Mouse (Mus musculus) adrenal gland, postnatal 36 days (tissue): ENCODE results near the gene Hoxb4. TPM values are rescaled to one million over a fixed set of nuclear protein-coding genes. Genes with fewer than 3 reads are reported as not detected.

ENCODE experiments used
- DNase-seq, 2 experiments: peaks; one replicate each; pipeline ENCODE4 v3.0.0; 2021; ENCODE audit warnings: mixed read lengths in 1 of 2
- microRNA-seq: library from miRNA; unstranded; fragments of <30 nt; microRNA quantifications from one replicate; pipeline ENCODE4 v1.2.0, GENCODE M21; 2021
- total RNA-seq, 2 experiments: library from RNA; stranded (reverse); gene quantifications; 2 replicates each; pipeline ENCODE4 v1.2.3; 2021

Gene Hoxb4
- total RNA-seq, 2 experiments from 2014 or later = 15.6 to 20.9 TPM

DNA sequence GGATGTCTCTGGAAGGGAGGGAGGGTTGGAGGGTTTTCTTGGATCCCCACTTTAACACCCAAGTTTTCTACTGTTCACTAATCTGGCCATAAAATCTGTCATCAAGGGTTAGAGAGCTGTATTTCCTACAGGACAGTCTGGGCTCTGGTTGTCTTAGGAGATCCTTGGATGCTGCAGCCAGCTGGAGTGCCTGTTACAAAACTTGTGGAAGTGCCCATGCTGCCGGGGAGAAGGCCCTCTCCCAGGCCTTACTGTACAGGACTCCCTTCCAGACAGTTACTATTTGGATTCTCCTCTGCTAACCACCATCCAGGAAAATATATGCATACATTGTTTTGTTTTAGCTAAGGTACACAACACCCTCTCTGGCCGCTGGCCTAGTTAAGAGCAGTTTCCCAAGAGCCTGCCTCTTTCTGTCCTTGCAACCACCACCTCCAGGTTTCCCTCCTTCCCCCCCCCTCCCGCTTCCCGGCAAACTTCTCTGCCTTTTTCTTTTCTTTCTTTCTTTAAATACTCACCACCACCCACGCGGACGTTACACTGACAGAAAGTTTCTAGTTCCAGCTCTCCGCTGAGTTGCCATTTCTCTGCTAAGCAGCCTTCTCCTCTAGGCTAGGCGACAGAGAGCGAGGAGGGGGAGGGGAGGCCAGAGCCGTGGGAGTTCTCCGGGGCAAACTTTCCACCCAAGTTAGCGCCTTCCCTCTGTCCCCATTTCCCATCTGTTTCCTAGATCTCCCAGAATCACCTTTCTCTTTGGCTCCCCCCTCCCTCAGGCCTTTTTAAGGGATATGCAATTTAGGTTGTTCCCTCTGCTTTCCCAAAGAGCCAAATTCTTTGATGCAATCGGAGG lies 31.6 kb downstream of the Hoxb4 start:
- peak; percentile 60 to 80 for DNase-seq

GRCm38 (mm10) chr11:96350341-96350624 lies 32.2 kb downstream of the Hoxb4 start, which contains the start of gene Hoxb2:
Hoxb2 (plus strand) TSS chr11:96350525.
- no peak for DNase-seq

DNA sequence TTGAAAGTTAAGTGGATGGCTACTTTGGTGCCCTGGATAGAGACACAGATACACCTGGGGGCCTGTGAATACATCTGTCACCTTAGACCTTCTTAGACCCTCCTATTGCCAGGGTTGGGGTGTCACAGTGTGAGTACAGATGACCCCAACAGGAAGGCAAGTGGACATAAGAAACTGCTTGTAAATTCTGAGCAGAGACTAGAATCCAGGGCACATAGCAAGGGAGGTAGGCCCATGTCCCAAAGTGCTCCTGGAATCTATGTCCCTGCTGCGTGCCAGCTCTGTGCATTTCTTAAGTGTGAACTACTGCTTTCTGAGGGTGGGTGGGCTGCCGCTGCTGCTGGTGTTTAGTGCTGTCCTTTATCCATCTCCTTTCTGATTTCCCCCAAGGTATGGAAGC lies 32.7 kb downstream of the Hoxb4 start:
- DNase-seq = peak in 1 of 2 experiments; percentile 8

GRCm38 (mm10) chr11:96351312-96351711 lies 33.2 kb downstream of the Hoxb4 start:
- DNase-seq = peak; percentile 65 to 69

DNA sequence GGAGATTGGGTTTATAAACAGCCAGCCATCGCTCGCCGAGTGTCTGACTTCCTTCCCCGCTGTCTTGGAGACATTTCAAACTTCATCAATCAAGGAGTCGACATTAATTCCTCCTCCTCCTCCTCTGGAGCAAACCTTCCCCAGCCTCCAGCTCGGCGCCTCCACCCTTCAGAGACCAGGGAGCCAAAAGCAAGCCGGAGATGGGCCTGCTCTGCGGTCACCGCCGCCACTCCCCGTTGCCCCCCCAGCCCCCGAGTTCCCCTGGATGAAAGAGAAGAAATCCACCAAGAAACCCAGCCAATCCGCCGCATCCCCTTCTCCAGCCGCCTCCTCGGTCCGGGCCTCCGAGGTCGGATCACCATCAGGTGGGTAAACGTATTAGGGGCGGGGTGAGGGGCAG lies 33.8 kb downstream of the Hoxb4 start:
- DNase-seq = peak; percentile 77 to 79

DNA sequence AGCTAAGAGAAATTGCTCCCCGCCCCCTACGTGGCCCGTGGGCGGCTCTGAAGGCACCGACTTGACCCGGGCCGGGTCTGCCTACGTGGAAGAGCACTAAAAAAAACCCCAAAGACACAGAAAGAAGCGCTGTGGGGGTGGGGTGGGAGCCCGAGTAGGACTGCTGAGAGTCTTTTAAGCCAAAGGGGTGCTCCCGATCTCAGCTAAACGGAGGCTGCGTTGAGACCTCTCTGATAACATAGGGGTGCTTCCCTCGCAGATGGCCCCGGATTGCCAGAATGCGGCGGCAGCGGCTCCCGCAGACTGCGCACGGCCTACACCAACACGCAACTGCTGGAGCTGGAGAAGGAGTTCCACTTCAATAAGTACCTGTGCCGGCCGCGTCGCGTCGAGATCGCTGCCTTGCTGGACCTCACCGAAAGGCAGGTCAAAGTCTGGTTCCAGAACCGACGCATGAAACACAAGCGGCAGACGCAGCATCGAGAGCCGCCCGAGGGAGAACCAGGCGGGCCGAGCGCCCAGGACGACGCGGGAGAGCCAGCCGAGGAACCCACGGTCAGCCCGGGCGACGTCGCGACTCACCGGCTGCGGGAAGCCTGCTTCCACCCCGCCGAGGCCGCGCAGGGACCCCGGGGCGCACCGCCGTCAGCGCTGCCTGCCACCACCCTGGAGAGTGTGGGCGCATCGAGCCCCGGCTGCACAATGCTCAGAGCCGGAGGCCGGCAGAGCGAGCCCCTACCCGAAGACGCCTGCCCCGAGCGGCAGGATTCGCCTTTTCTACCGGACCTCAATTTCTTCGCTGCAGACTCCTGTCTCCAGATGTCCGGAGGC lies 34.8 kb downstream of the Hoxb4 start:
- peak; percentile 70 to 82 for DNase-seq

- DNase-seq = no peak
Observed at GRCm38 (mm10) chr11:96353522-96353841, 35.4 kb downstream of the Hoxb4 start.

DNA sequence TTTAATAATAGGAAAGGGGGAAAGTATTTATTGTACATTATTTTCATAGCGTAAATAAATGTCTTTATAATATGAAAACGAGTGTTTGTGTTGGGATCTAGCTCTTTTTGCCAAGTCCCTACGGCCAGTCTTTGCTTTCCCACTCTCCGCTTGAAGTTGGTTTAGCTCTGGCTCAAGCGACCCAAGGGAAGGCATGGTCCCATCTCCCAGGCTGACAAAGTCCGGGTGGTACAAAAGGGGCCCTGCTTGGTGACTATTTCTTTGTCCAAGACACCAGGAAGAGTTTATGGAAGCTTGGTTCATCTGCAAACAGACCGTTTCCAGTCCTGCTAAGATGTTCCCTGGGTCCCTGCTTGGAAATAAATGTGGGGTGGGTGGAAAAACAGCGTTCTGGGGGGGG lies 35.9 kb downstream of the Hoxb4 start:
- peak in 1 of 2 experiments; percentile 37 for DNase-seq

GRCm38 (mm10) chr11:96354376-96354775 lies 36.3 kb downstream of the Hoxb4 start:
- peak; percentile 73 to 74 for DNase-seq

GRCm38 (mm10) chr11:96354801-96355311 lies 36.8 kb downstream of the Hoxb4 start:
- DNase-seq = no peak

- no peak for DNase-seq
Observed at GRCm38 (mm10) chr11:96363807-96364206, 45.7 kb downstream of the Hoxb4 start.

- no peak for DNase-seq
Observed at GRCm38 (mm10) chr11:96365441-96366091, 47.5 kb downstream of the Hoxb4 start, which contains the start of gene Hoxb1. Hoxb1 (plus strand) TSS chr11:96365752.

GRCm38 (mm10) chr11:96366092-96367041 lies 48.3 kb downstream of the Hoxb4 start:
- peak in 1 of 2 experiments; percentile 27 for DNase-seq

DNA sequence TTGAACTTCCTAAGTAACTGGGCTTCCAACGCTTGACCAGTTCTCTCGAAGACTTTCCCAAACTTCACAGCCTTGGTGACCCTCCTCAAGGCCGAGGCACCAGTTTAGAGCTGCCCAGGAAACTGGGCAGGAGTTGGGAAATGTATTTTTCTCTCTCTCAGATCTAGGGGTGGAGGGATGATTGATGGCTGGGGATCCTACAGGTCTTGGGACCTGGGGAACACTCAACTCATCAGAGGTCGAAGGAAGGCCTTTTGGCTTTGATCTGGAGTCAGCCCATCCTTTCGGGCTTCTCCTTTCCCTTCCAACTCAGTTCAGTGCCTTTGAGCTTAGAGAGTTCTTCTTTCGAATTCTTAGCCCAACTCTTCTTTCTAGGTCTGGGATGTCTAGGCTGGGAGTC lies 49.1 kb downstream of the Hoxb4 start:
- DNase-seq = no peak

DNA sequence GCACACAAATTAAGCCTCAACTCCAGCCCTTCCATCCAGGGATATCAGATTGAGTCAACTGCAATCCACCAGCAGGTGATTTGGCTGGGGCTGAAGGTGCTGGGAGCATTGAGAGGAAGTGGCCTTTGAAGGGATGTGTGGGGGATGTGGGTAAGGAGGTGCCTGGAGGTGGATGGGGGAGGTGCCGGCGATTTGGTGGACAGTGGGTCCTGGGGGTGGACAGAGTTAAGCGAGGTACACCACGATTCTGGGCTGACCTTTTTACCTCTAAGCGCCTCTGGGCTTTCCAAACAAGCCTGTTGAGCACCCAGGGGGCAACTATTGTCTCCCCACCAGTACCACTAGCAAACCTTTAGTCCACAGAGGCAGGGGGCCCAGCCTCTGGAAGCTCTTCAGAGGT lies 50.6 kb downstream of the Hoxb4 start:
- no peak for DNase-seq

DNA sequence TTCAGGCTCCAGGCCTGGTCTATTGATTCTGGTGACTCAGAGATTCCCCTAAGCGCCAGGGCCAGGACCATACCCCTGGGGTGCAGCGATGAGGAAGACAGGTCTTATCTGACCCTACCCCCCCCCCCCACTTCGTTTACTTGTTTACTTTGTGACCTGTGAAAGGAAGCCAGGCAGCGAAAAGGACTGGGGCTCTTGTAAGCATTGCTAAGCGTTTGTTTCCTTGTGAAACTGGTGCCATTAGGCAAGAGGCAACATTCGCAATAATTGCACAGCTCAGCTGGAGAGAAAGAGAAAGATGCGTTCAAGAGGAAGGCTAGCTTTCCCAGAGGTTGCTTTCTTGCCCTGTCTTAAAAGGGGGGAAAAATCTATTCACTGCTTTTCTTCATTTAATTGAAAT lies 51.1 kb downstream of the Hoxb4 start:
- DNase-seq = no peak

Small RNAs within 50 kb of the gene (microRNA-seq; reads per million reads assigned to microRNA genes)
- 58,355 reads per million, percentile 99 among the genes with 10 or more reads in this experiment for gene Mir10a

Other genes with a start within 250 kb of the Hoxb4 start
- 100 to 1,000 TPM; 268 to 316 TPM for gene Atp5g1, start 242.6 kb upstream of the Hoxb4 start, total RNA-seq
- gene Calcoco2, start 206.3 kb upstream of the Hoxb4 start, total RNA-seq = not detected
- gene Ttll6, start 184.5 kb upstream of the Hoxb4 start, total RNA-seq = not detected
- gene Hoxb13, start 124.0 kb upstream of the Hoxb4 start, total RNA-seq = not detected
- 100 to 1,000 TPM; 225 to 357 TPM for gene Hoxb9, start 46.8 kb upstream of the Hoxb4 start, total RNA-seq
- gene Hoxb8, start 36.4 kb upstream of the Hoxb4 start, total RNA-seq = 10 to 100 TPM; 59.4 to 80.5 TPM
- gene Hoxb7, start 31.6 kb upstream of the Hoxb4 start, total RNA-seq = 10 to 100 TPM; 35.5 to 49.8 TPM
- 10 to 100 TPM; 43.9 to 62.2 TPM for gene Hoxb6, start 25.8 kb upstream of the Hoxb4 start, total RNA-seq
- gene Hoxb5, start 14.9 kb upstream of the Hoxb4 start, total RNA-seq = 10 to 100 TPM; 16.1 to 27.0 TPM
- 10 to 100 TPM; 15.7 to 20.2 TPM for gene Hoxb3, start 5.1 kb downstream of the Hoxb4 start, total RNA-seq
- gene Hoxb2, start 32.3 kb downstream of the Hoxb4 start, total RNA-seq = 10 to 100 TPM; 20.0 to 21.8 TPM
- gene Hoxb1, start 47.5 kb downstream of the Hoxb4 start, total RNA-seq = not detected
- 1 to 10 TPM; 7.5 to 8.2 TPM for gene Skap1, start 146.3 kb downstream of the Hoxb4 start, total RNA-seq